Mouse (Mus musculus) C2C12 (cell line): ENCODE measurements at regions not wholly inside any gene's neighbourhood (a gene's known extent, or its start where the extent isn't known, plus 50 kb on each side); places are given as distances from the start of the nearest gene placed in this dataset.

Experiments used
- CEBPB ChIP-seq: IDR thresholded peaks from one replicate; pipeline ENCODE4 v1.6.1; 2011; ENCODE audit warnings: low read depth, mild to moderate bottlenecking, control low read depth, moderate library complexity
- CTCF ChIP-seq: IDR thresholded peaks from one replicate; pipeline ENCODE4 v1.5.1; 2011; ENCODE audit not compliant: control insufficient read depth, insufficient read depth, insufficient read length
- FOSL1 ChIP-seq: IDR thresholded peaks from one replicate; pipeline ENCODE4 v1.8.0; 2011; ENCODE audit warnings: mild to moderate bottlenecking, low read length; ENCODE audit not compliant: poor library complexity, insufficient read depth, severe bottlenecking
- MAX ChIP-seq: IDR thresholded peaks from one replicate; pipeline ENCODE4 v1.6.1; 2011; ENCODE audit warnings: mild to moderate bottlenecking, control low read depth
- MYOD1 ChIP-seq: IDR thresholded peaks from one replicate; pipeline ENCODE4 v1.6.1; 2011; ENCODE audit warnings: low read depth; ENCODE audit not compliant: control insufficient read depth, insufficient read length
- MYOG ChIP-seq: IDR thresholded peaks from one replicate; pipeline ENCODE4 v1.6.1; 2011; ENCODE audit not compliant: control insufficient read depth, insufficient read length; ENCODE audit errors: extremely low read depth
- USF1 ChIP-seq: IDR thresholded peaks from one replicate; pipeline ENCODE4 v1.6.1; 2011; ENCODE audit warnings: low read depth, mild to moderate bottlenecking, control low read depth, moderate library complexity

DNA sequence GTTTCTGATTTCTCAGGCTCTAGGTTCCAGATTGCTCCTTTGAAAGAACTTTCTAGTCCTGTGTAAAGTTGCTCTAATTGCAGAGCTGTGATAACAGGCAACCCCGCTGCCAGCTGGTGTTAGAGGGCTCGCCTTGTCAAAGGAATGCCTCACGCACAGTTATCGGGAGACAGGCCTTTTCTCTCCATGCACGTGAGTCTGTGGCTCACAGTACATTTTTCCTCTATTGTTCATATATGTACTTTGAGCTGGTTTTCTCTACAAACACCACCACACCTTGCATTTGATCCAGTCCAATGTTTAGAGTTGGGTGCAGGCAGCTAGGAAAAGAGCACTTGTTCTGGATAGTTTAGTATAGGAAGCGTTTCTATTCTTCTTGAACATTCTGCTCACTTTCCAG, 151.6 kb upstream of the Rhobtb1 start:
- no peak for TF ChIP-seq USF1
- TF ChIP-seq FOSL1 = no peak
- no peak for TF ChIP-seq MAX
- TF ChIP-seq CTCF = no peak
- TF ChIP-seq CEBPB = no peak
- TF ChIP-seq MYOD1 = no peak
- TF ChIP-seq MYOG = no peak
